Mouse (Mus musculus): ENCODE data around the gene Kcnj13. TPM values are rescaled to one million over a fixed set of nuclear protein-coding genes. Genes with fewer than 3 reads are reported as not detected.

Kcnj13 gene
- total RNA-seq (2014; fragmentation: Nextera tagmentation) (not detected in 2 replicates), total RNA-seq (2017) (0.12 and 0.16 TPM in 2 replicates), polyA plus RNA-seq (2012) (not detected in 2 replicates)

DNA sequence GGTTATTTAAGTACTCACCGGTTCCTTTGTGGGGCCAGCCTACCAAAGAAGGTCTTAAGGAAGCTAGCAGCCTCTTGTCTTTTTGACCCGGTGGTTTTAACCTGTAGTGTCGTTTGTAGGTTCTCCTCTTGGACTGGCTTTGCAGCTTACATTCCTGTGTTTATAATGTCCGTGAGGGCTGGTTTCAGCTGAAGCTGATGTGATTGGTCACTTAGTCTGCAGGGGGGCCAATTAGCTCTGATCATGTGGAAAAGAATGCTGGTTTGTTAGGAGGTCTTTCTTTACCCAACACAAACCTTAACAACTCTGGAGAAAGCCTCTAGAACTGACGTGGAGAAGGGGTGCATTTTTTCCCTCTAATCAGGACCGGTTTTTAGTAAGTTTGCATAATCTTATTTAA, at the start of gene Kcnj13:
Gene Kcnj13 (minus strand): TSS at position 136 of the 400 bp plus-strand sequence.
- ATAC-seq (ENCODE audit: extremely low read depth, insufficient number of reproducible peaks, low FRiP score, poor library complexity, severe bottlenecking) (no peak), DNase-seq (ENCODE audit: low spot score) (no peak)
- no peak within 1 kb of the TSS for H3K4me3 ChIP-seq (ENCODE audit: low read depth, low read length)
- no peaks in the 10 kb centered on the region for H3K27me3 ChIP-seq (ENCODE audit: insufficient read depth, low read length)
- H3K9me3 ChIP-seq (replicated peaks) = no peaks in the 10 kb centered on the region
- TF ChIP-seq POLR2AphosphoS5 (IDR thresholded peaks at IDR 0.05; ENCODE audit: insufficient replicate concordance, low read depth, low read length) (no peak), CTCF (IDR thresholded peaks at IDR 0.05; ENCODE audit: low read depth, low read length) (no peak), TAL1 (conservative IDR thresholded peaks at IDR 0.05; ENCODE audit: low read depth, low read length) (no peak), GATA2 (IDR thresholded peaks at IDR 0.05; ENCODE audit: borderline replicate concordance, low read depth, low read length) (no peak), GATA1 (IDR thresholded peaks at IDR 0.05; ENCODE audit: borderline replicate concordance, low read length) (no peak)
- H3K4me1 ChIP-seq (ENCODE audit: insufficient read depth, low read depth, low read length) = no peaks in the 10 kb centered on the region
- H3K36me3 ChIP-seq (replicated peaks) = peaks cover 38% of the 10 kb centered on the region

DNA sequence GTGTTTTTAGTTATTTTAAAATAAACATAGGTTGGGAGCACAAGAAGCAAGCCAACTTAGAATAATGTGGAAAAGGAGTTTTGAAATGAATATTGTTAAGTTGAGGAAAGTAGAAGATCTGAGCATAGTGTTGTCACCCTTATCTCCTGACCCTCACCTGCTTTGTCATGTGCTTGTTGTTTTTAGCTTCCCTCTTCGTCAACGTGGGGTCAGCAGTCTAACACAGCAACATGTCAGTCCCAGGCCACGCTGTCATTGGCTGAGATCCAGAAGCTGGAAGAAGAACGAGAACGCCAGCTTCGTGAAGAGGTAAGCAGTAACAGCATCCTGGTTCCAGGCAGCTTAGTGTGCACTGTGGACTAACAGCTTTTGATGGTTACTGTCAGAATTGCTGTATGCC, 42.1 kb upstream of the Kcnj13 start:
- H3K4me3 ChIP-seq (ENCODE audit: low read depth, low read length) = no peak overlapping the region
- no peak for ATAC-seq (ENCODE audit: extremely low read depth, insufficient number of reproducible peaks, low FRiP score, poor library complexity, severe bottlenecking)
- H3K27me3 ChIP-seq (ENCODE audit: insufficient read depth, low read length) = no peaks in the 10 kb centered on the region
- DNase-seq (ENCODE audit: low spot score) = no peak
- peaks cover 84% of the 10 kb centered on the region for H3K36me3 ChIP-seq (replicated peaks)
- no peak for TF ChIP-seq TAL1 (conservative IDR thresholded peaks at IDR 0.05; ENCODE audit: low read depth, low read length)
- TF ChIP-seq GATA2 (IDR thresholded peaks at IDR 0.05; ENCODE audit: borderline replicate concordance, low read depth, low read length) = no peak
- no peak for TF ChIP-seq GATA1 (IDR thresholded peaks at IDR 0.05; ENCODE audit: borderline replicate concordance, low read length)
- TF ChIP-seq CTCF (IDR thresholded peaks at IDR 0.05; ENCODE audit: low read depth, low read length) = no peak
- no peak for TF ChIP-seq POLR2AphosphoS5 (IDR thresholded peaks at IDR 0.05; ENCODE audit: insufficient replicate concordance, low read depth, low read length)
- H3K9me3 ChIP-seq (replicated peaks) = no peaks in the 10 kb centered on the region
- peaks cover 3% of the 10 kb centered on the region; the same call in 1 of the 2 replicates for H3K4me1 ChIP-seq (ENCODE audit: insufficient read depth, low read depth, low read length)

GRCm38 (mm10) chr1:87435125-87435524, 40.6 kb upstream of the Kcnj13 start:
- H3K27me3 ChIP-seq (ENCODE audit: insufficient read depth, low read length) = no peaks in the 10 kb centered on the region
- TF ChIP-seq POLR2AphosphoS5 (IDR thresholded peaks at IDR 0.05; ENCODE audit: insufficient replicate concordance, low read depth, low read length) (no peak), GATA1 (IDR thresholded peaks at IDR 0.05; ENCODE audit: borderline replicate concordance, low read length) (no peak), CTCF (IDR thresholded peaks at IDR 0.05; ENCODE audit: low read depth, low read length) (no peak), GATA2 (IDR thresholded peaks at IDR 0.05; ENCODE audit: borderline replicate concordance, low read depth, low read length) (no peak), TAL1 (conservative IDR thresholded peaks at IDR 0.05; ENCODE audit: low read depth, low read length) (no peak)
- ATAC-seq (ENCODE audit: extremely low read depth, insufficient number of reproducible peaks, low FRiP score, poor library complexity, severe bottlenecking) (no peak), DNase-seq (ENCODE audit: low spot score) (no peak)
- peaks cover 3% of the 10 kb centered on the region; the same call in 1 of the 2 replicates for H3K4me1 ChIP-seq (ENCODE audit: insufficient read depth, low read depth, low read length)
- peaks cover 84% of the 10 kb centered on the region for H3K36me3 ChIP-seq (replicated peaks)
- no peak overlapping the region for H3K4me3 ChIP-seq (ENCODE audit: low read depth, low read length)
- no peaks in the 10 kb centered on the region for H3K9me3 ChIP-seq (replicated peaks)

DNA sequence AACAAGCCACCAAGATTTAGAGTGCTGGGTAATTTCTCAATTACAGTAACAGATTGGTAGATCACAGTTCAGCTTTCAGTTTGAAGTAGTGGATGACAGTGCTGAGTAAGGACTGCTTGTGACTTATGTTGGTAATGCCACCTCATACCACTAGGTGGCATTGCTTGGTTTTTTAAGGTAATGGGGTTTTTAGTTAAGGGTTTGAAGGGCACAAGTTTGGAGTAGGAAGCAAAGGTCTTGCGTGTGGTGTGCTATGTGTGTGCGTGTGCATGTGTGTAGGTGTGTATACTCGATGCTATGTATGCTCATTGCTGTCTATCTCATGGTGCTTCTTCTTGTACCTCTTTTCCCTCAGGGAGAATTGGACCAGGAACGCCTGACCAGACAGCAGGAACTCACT, 24.2 kb upstream of the Kcnj13 start:
- peaks cover 68% of the 10 kb centered on the region for H3K36me3 ChIP-seq (replicated peaks)
- ATAC-seq (ENCODE audit: extremely low read depth, insufficient number of reproducible peaks, low FRiP score, poor library complexity, severe bottlenecking) = peak; percentile 66
- TF ChIP-seq GATA1 (IDR thresholded peaks at IDR 0.05; ENCODE audit: borderline replicate concordance, low read length) (no peak), CTCF (IDR thresholded peaks at IDR 0.05; ENCODE audit: low read depth, low read length) (peak; percentile 85), TAL1 (conservative IDR thresholded peaks at IDR 0.05; ENCODE audit: low read depth, low read length) (no peak)
- no peak overlapping the region for H3K4me3 ChIP-seq (ENCODE audit: low read depth, low read length)
- no peaks in the 10 kb centered on the region for H3K27me3 ChIP-seq (ENCODE audit: insufficient read depth, low read length)
- no peaks in the 10 kb centered on the region for H3K4me1 ChIP-seq (ENCODE audit: insufficient read depth, low read depth, low read length)
- no peaks in the 10 kb centered on the region for H3K9me3 ChIP-seq (replicated peaks)
- peak; percentile 19 for DNase-seq (ENCODE audit: low spot score)

DNA sequence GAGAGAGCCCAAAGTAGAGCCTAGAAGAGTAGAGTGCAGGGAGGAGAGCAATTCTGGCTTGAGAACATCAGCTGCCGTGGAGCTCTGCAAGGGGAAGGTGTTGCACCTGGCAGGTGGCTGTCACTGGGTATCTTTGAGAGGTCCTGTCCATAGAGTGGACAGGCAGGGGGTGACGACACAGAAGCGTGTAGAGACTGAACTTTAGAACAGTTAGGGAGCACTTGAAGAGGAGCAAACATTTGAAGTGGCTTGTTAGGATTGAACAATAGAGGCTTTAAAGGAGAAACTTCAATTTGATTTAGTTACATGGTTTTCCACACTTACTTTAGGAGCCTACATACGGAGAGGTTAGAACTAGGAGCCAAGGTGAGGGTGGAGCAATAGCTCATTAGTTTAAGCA, 14.9 kb upstream of the Kcnj13 start:
- Histone ChIP-seq H3K9me3 (replicated peaks) (no peaks in the 10 kb centered on the region), H3K4me3 (ENCODE audit: low read depth, low read length) (no peak overlapping the region), H3K4me1 (ENCODE audit: insufficient read depth, low read depth, low read length) (no peaks in the 10 kb centered on the region), H3K27me3 (ENCODE audit: insufficient read depth, low read length) (no peaks in the 10 kb centered on the region), H3K36me3 (replicated peaks) (peaks cover 85% of the 10 kb centered on the region)
- ATAC-seq (ENCODE audit: extremely low read depth, insufficient number of reproducible peaks, low FRiP score, poor library complexity, severe bottlenecking) = no peak
- DNase-seq (ENCODE audit: low spot score) = no peak
- TF ChIP-seq GATA2 (IDR thresholded peaks at IDR 0.05; ENCODE audit: borderline replicate concordance, low read depth, low read length) (no peak), POLR2AphosphoS5 (IDR thresholded peaks at IDR 0.05; ENCODE audit: insufficient replicate concordance, low read depth, low read length) (no peak), GATA1 (IDR thresholded peaks at IDR 0.05; ENCODE audit: borderline replicate concordance, low read length) (no peak), CTCF (IDR thresholded peaks at IDR 0.05; ENCODE audit: low read depth, low read length) (no peak), TAL1 (conservative IDR thresholded peaks at IDR 0.05; ENCODE audit: low read depth, low read length) (no peak)

GRCm38 (mm10) chr1:87406012-87406411, 11.5 kb upstream of the Kcnj13 start:
- Histone ChIP-seq H3K4me3 (ENCODE audit: low read depth, low read length) (no peak overlapping the region), H3K4me1 (ENCODE audit: insufficient read depth, low read depth, low read length) (no peaks in the 10 kb centered on the region; the same call in 1 of the 2 replicates)
- DNase-seq (ENCODE audit: low spot score) = no peak

More at GRCm38 (mm10) chr1:87406012-87406411, 11.5 kb upstream of the Kcnj13 start:
- H3K9me3 ChIP-seq (replicated peaks) = no peaks in the 10 kb centered on the region
- no peak for ATAC-seq (ENCODE audit: extremely low read depth, insufficient number of reproducible peaks, low FRiP score, poor library complexity, severe bottlenecking)
- no peaks in the 10 kb centered on the region for H3K27me3 ChIP-seq (ENCODE audit: insufficient read depth, low read length)
- peaks cover 67% of the 10 kb centered on the region for H3K36me3 ChIP-seq (replicated peaks)
- TF ChIP-seq POLR2AphosphoS5 (IDR thresholded peaks at IDR 0.05; ENCODE audit: insufficient replicate concordance, low read depth, low read length) (no peak), TAL1 (conservative IDR thresholded peaks at IDR 0.05; ENCODE audit: low read depth, low read length) (no peak), GATA2 (IDR thresholded peaks at IDR 0.05; ENCODE audit: borderline replicate concordance, low read depth, low read length) (no peak), GATA1 (IDR thresholded peaks at IDR 0.05; ENCODE audit: borderline replicate concordance, low read length) (no peak), CTCF (IDR thresholded peaks at IDR 0.05; ENCODE audit: low read depth, low read length) (no peak)

Data from G1E (cell line).